Comparison of ENCODE assay signal across 22 mouse cellular contexts in the genomic region with DNA sequence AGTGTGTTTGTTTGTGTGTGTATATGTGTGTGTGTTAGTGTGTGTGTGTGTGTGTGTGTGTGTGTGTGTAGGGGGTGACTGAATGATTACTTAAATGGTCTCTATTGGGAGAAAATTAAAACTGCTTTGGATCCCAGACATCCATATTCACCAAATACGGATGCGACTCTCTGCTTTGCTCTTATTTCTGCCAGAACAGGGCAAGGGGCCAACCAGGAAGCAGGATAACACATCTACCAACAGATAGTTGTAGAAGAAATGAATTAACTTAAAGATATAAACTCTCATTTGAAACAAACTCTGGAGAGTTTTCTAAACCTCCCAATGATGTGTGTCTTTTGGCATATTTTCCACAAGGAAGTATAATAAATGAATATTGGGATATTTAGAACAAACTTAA. TPM values are rescaled to one million over a fixed set of nuclear protein-coding genes. Genes with fewer than 3 reads are reported as not detected.
DNase-seq lines count a peak whose midpoint lies in the region; ATAC-seq and TF ChIP-seq lines count a peak whose summit lies in the region.
"Had no signal": no experiment of that assay in that cellular context is flagged by ENCODE, and none has a peak within 500 bp of the region (broad histone marks: within the 10 kb centered on the region; RNA-seq: fewer than 3 reads in every experiment).

No protein-coding gene starts in this region.

- H3K4me2 ChIP-seq in liver, embryonic 12.5 days, result no peak overlapping the region
- no peak overlapping the region for H3K4me2 ChIP-seq in liver, embryonic 11.5 days
- no peak overlapping the region for H3K4me2 ChIP-seq in liver, postnatal 0 days (ENCODE audit: low read depth, low read length)
- H3K4me2 ChIP-seq in lung, embryonic 14.5 days, result no peak overlapping the region

- 0 out of 2 replicates have a peak, but pooled peaks cover 5% of the 10 kb centered on the region for H3K4me1 ChIP-seq in liver, embryonic 12.5 days
- no peaks in the 10 kb centered on the region for H3K4me1 ChIP-seq in liver, embryonic 11.5 days (replicated peaks; ENCODE audit: control insufficient read depth, insufficient read depth, low read length)
- no peaks in the 10 kb centered on the region for H3K4me1 ChIP-seq in liver, postnatal 0 days (ENCODE audit: insufficient read depth)
- no peaks in the 10 kb centered on the region for H3K4me1 ChIP-seq in lung, embryonic 14.5 days (ENCODE audit: insufficient read depth)

- no peak overlapping the region for H3K9ac ChIP-seq in liver, embryonic 12.5 days
- no peak overlapping the region for H3K9ac ChIP-seq in liver, embryonic 11.5 days (ENCODE audit: low read depth, low read length)
- no peak overlapping the region for H3K9ac ChIP-seq in liver, postnatal 0 days (replicated peaks)
- H3K9ac ChIP-seq in lung, embryonic 14.5 days, result no peak overlapping the region

- no peaks in the 10 kb centered on the region for H3K9me3 ChIP-seq in liver, embryonic 12.5 days (replicated peaks)
- H3K9me3 ChIP-seq in liver, embryonic 11.5 days (ENCODE audit: control insufficient read depth, low read length), result no peaks in the 10 kb centered on the region
- H3K9me3 ChIP-seq in liver, postnatal 0 days (ENCODE audit: low read length), result no peaks in the 10 kb centered on the region
- H3K9me3 ChIP-seq in lung, embryonic 14.5 days (ENCODE audit: low read depth, low read length), result no peaks in the 10 kb centered on the region

- 82% methylated on average over 2 of the region's 2 CpGs for WGBS in liver, embryonic 12.5 days (ENCODE audit: insufficient replicate concordance)
- 92% methylated on average over 2 of the region's 2 CpGs for WGBS in liver, embryonic 11.5 days
- WGBS in liver, postnatal 0 days (ENCODE audit: insufficient replicate concordance), result 79% methylated on average over 2 of the region's 2 CpGs
- WGBS in lung, embryonic 14.5 days, result 72% methylated on average over 2 of the region's 2 CpGs

- DNase-seq in heart, adult 11 months, result peak; percentile 68
- DNase-seq in heart, adult 18-20 months, result no peak
- no peak for DNase-seq in liver, embryonic 11.5 days (ENCODE audit: low spot score)
- no peak for DNase-seq in liver, postnatal 0 days
- no peak for DNase-seq in liver
- DNase-seq in lung, embryonic 14.5 days, result peak; percentile 55
- DNase-seq in lung, postnatal 4 days, result no peak
- DNase-seq: adrenal gland, adult 2 months; adrenal gland, adult 8-10 months; adrenal gland, postnatal 10 days; adrenal gland, postnatal 14 days; adrenal gland, postnatal 25 days; adrenal gland, postnatal 36 days; B cell, adult 2 months; cerebellum, adult 11 months; cerebellum, adult 11-12 months had no signal

- no peaks in the 10 kb centered on the region for H3K27me3 ChIP-seq in liver, embryonic 12.5 days (replicated peaks)
- no peaks in the 10 kb centered on the region for H3K27me3 ChIP-seq in liver, embryonic 11.5 days (replicated peaks; ENCODE audit: control insufficient read depth, insufficient read depth, low read length)
- H3K27me3 ChIP-seq in liver, postnatal 0 days (ENCODE audit: insufficient read depth, low read length), result no peaks in the 10 kb centered on the region
- H3K27me3 ChIP-seq in lung, embryonic 14.5 days (ENCODE audit: insufficient read depth, low read length), result no peaks in the 10 kb centered on the region

- H3K36me3 ChIP-seq in liver, embryonic 12.5 days, result no peaks in the 10 kb centered on the region
- H3K36me3 ChIP-seq in liver, embryonic 11.5 days (ENCODE audit: control insufficient read depth, insufficient read depth, low read length), result no peaks in the 10 kb centered on the region
- H3K36me3 ChIP-seq in liver, postnatal 0 days (replicated peaks; ENCODE audit: insufficient read depth, low read length), result no peaks in the 10 kb centered on the region
- no peaks in the 10 kb centered on the region for H3K36me3 ChIP-seq in lung, embryonic 14.5 days (ENCODE audit: insufficient read depth)
- H3K36me3 ChIP-seq: G1E had no signal

- H3K4me3 ChIP-seq in liver, embryonic 12.5 days, result no peak overlapping the region
- no peak overlapping the region for H3K4me3 ChIP-seq in liver, embryonic 11.5 days (ENCODE audit: low read depth, low read length)
- no peak overlapping the region for H3K4me3 ChIP-seq in liver, postnatal 0 days (ENCODE audit: low read depth, low read length)
- H3K4me3 ChIP-seq in lung, embryonic 14.5 days (ENCODE audit: low read depth, low read length), result no peak overlapping the region

- 0 out of 2 replicates have a peak overlapping the region, but pooled peaks have one; percentile 14 for H3K27ac ChIP-seq in liver, embryonic 12.5 days
- no peak overlapping the region; the same call in 1 of the 2 replicates for H3K27ac ChIP-seq in liver, embryonic 11.5 days (ENCODE audit: low read depth, low read length)
- H3K27ac ChIP-seq in liver, postnatal 0 days (ENCODE audit: low read depth), result peak overlapping the region; percentile 69
- H3K27ac ChIP-seq in lung, embryonic 14.5 days (ENCODE audit: low read depth), result no peak overlapping the region

- no peak for ATAC-seq in liver, embryonic 12.5 days
- ATAC-seq in liver, embryonic 11.5 days (replicated peaks; ENCODE audit: low FRiP score), result no peak
- no peak for ATAC-seq in liver, postnatal 0 days
- no peak for ATAC-seq in lung, embryonic 14.5 days (ENCODE audit: insufficient read depth)
- ATAC-seq: activated CD4-positive, CD25-positive, alpha-beta regulatory T cell, adult 4 months; CD4-positive, CD25-positive, alpha-beta regulatory T cell, adult 4 months; Patski had no signal

- TF ChIP-seq CTCF in liver, postnatal 0 days (IDR thresholded peaks at IDR 0.05; ENCODE audit: low read depth), result no peak
- no peak for TF ChIP-seq CTCF in lung, embryonic 14.5 days (IDR thresholded peaks at IDR 0.05; ENCODE audit: low read depth)

- no peak for TF ChIP-seq EP300 in liver, postnatal 0 days (IDR thresholded peaks at IDR 0.05; ENCODE audit: low read depth)

RNA-seq across cellular contexts. Expression of gene Prox1, which starts 35.2 kb away (rescaled TPM):
- total RNA-seq in heart, adult 18-20 months (2021), result 10 to 100 TPM; 36.6 to 44.4 TPM
- 7.6 TPM in 2 replicates for polyA plus RNA-seq in liver, embryonic 12.5 days (2016; fragmentation: Nextera tagmentation; extraction: Ambion mirVana)
- 12.1 and 13.9 TPM in 2 replicates for polyA plus RNA-seq in liver, embryonic 11.5 days (2014; fragmentation: Nextera tagmentation; extraction: Ambion mirVana)
- polyA plus RNA-seq in liver, postnatal 0 days (2015; fragmentation: Nextera tagmentation; extraction: Ambion mirVana), result 10.0 and 11.8 TPM in 2 replicates
- 2.0 and 2.4 TPM in 2 replicates for polyA plus RNA-seq in lung, embryonic 14.5 days (2014; fragmentation: Nextera tagmentation; extraction: Ambion mirVana)
- total RNA-seq: MEL had no signal
- polyA plus RNA-seq: G1E had no signal

Comparison
In these comparisons a context has a peak if more than half of its experiments do, and no peak if none do; other contexts are left out.
1. DNase-seq: peak in heart, adult 11 months (single experiment) and lung, embryonic 14.5 days (single experiment); none in heart, adult 18-20 months (0 of 2), liver, embryonic 11.5 days (single experiment), liver, postnatal 0 days (single experiment), liver (single experiment) and lung, postnatal 4 days (0 of 2).
2. H3K27ac ChIP-seq: peak in liver, embryonic 12.5 days (single experiment) and liver, postnatal 0 days (single experiment); none in liver, embryonic 11.5 days (single experiment) and lung, embryonic 14.5 days (single experiment).